Mouse (Mus musculus): ENCODE results near the gene Gpr146. TPM values are rescaled to one million over a fixed set of nuclear protein-coding genes. Genes with fewer than 3 reads are reported as not detected.

The Gpr146 gene
- total and polyA plus RNA-seq, 2 experiments from 2014 or later = 23.0 to 38.2 TPM

DNA sequence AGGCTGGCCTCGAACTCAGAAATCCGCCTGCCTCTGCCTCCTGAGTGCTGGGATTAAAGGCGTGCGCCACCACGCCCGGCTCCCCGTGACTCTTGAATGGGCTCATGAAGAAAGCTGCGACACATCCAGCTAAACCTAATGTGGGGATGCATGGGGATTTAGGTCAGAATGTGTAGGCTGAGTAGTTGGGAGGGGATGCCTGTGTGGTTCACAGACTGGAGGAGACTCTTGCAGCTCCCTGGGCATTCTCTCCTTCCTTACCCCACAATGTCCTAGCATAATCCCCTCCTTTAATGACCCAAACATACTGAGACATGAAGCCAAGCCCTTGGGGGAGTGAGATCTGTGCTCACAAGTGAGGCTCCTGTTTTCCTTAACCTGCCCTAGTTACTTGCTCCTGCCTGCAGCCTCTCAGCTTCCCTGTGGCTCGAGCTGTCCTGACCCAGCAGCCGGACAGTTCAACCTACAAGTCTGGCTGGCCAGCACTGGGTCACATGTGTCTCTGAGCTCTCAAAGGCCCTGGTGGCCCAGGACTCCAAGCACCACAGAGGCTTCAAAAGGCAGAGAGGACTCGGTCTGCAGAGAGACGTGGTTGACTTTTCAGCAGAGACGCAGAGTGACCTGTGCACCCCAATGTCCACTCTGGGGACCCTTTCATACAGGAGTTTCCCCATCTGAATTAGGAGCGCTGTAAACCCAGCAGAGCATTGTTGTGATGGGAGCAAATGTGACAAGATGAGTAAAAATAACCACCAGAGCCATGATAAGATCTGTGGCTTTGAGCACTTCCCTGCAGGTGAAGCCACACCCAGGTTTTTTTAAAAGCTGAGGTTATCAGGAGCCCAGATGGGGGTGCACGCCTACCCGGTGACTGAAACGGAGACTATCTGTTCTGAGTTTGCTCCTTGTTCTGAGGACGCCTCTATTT, 4.4 kb downstream of the Gpr146 start:
- DNase-seq (ENCODE audit: low spot score) = no peak
- ATAC-seq (ENCODE audit: insufficient read depth, low read depth) = no peak

GRCm38 (mm10) chr5:139382760-139383159, 5.3 kb downstream of the Gpr146 start:
- H3K27me3 ChIP-seq (ENCODE audit: control insufficient read depth, insufficient read depth, low read length) = no peaks in the 10 kb centered on the region
- H3K36me3 ChIP-seq (replicated peaks; ENCODE audit: control insufficient read depth, insufficient read depth, low read length) = no peaks in the 10 kb centered on the region
- peak; percentile 96 for DNase-seq (ENCODE audit: low spot score)
- H3K27ac ChIP-seq (ENCODE audit: low read depth) = peak overlapping the region; percentile 99
- H3K4me2 ChIP-seq (ENCODE audit: low read depth, low read length) = peak overlapping the region; percentile 83
- peak overlapping the region; percentile 85 for H3K4me3 ChIP-seq (ENCODE audit: low read depth, low read length)
- peak; percentile 40 for ATAC-seq (ENCODE audit: insufficient read depth, low read depth)
- H3K9me3 ChIP-seq (replicated peaks; ENCODE audit: control insufficient read depth, low read length) = no peaks in the 10 kb centered on the region
- peaks cover 80% of the 10 kb centered on the region for H3K4me1 ChIP-seq (ENCODE audit: control insufficient read depth, insufficient read depth)
- TF ChIP-seq EP300 (IDR thresholded peaks at IDR 0.05; ENCODE audit: low read depth) (peak; percentile 87), CTCF (IDR thresholded peaks at IDR 0.05; ENCODE audit: low read depth) (no peak)
- H3K9ac ChIP-seq (replicated peaks; ENCODE audit: low read depth, low read length) = peak overlapping the region; percentile 46; the same call in 1 of the 2 replicates
- 1% methylated on average over 8 of the region's 8 CpGs for WGBS

More for the DNA sequence above, 4.4 kb downstream of the Gpr146 start:
- peak overlapping the region; percentile 99 for H3K27ac ChIP-seq (ENCODE audit: low read depth)
- H3K36me3 ChIP-seq (replicated peaks; ENCODE audit: control insufficient read depth, insufficient read depth, low read length) = no peaks in the 10 kb centered on the region
- no peaks in the 10 kb centered on the region for H3K9me3 ChIP-seq (replicated peaks; ENCODE audit: control insufficient read depth, low read length)
- peak overlapping the region; percentile 85 for H3K4me3 ChIP-seq (ENCODE audit: low read depth, low read length)
- H3K4me2 ChIP-seq (ENCODE audit: low read depth, low read length) = peak overlapping the region; percentile 83
- H3K27me3 ChIP-seq (ENCODE audit: control insufficient read depth, insufficient read depth, low read length) = no peaks in the 10 kb centered on the region
- peaks cover 81% of the 10 kb centered on the region for H3K4me1 ChIP-seq (ENCODE audit: control insufficient read depth, insufficient read depth)
- H3K9ac ChIP-seq (replicated peaks; ENCODE audit: low read depth, low read length) = peak overlapping the region; percentile 46
- TF ChIP-seq EP300 (IDR thresholded peaks at IDR 0.05; ENCODE audit: low read depth) = no peak
- no peak for TF ChIP-seq CTCF (IDR thresholded peaks at IDR 0.05; ENCODE audit: low read depth)
- WGBS = 42% methylated on average over 16 of the region's 18 CpGs

DNA sequence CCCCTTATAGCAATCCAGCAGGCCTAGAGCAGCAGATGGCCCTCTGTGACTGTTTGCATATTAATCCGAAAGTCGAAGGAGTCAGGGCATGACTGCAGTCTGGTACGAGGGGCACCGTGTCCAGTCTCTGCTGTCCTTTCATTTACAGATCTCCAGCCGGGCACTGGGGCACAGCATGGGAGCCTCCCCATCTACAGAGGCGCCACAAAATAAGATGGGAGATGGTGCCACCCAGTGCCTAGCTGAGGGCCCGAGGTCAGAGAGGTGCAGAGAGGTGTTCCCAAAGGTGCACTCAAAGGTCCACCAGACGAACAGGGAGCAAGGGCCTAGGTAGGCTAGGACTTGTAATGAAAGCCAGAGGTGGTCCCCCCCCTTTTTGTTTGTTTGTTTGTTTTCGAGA, 5.7 kb downstream of the Gpr146 start:
- Histone ChIP-seq H3K9ac (replicated peaks; ENCODE audit: low read depth, low read length) (no peak overlapping the region), H3K9me3 (replicated peaks; ENCODE audit: control insufficient read depth, low read length) (no peaks in the 10 kb centered on the region), H3K27ac (ENCODE audit: low read depth) (peak overlapping the region; percentile 99), H3K4me3 (ENCODE audit: low read depth, low read length) (no peak overlapping the region), H3K36me3 (replicated peaks; ENCODE audit: control insufficient read depth, insufficient read depth, low read length) (no peaks in the 10 kb centered on the region), H3K4me2 (ENCODE audit: low read depth, low read length) (peak overlapping the region; percentile 83), H3K27me3 (ENCODE audit: control insufficient read depth, insufficient read depth, low read length) (no peaks in the 10 kb centered on the region), H3K4me1 (ENCODE audit: control insufficient read depth, insufficient read depth) (peaks cover 79% of the 10 kb centered on the region)
- 49% methylated on average over 9 of the region's 9 CpGs for WGBS
- DNase-seq (ENCODE audit: low spot score) (no peak), ATAC-seq (ENCODE audit: insufficient read depth, low read depth) (no peak)
- no peak for TF ChIP-seq EP300 (IDR thresholded peaks at IDR 0.05; ENCODE audit: low read depth)
- no peak for TF ChIP-seq CTCF (IDR thresholded peaks at IDR 0.05; ENCODE audit: low read depth)

GRCm38 (mm10) chr5:139384531-139384930, 7.0 kb downstream of the Gpr146 start:
- Histone ChIP-seq H3K4me3 (ENCODE audit: low read depth, low read length) (no peak overlapping the region), H3K4me2 (ENCODE audit: low read depth, low read length) (peak overlapping the region; percentile 22; the same call in 1 of the 2 replicates), H3K4me1 (ENCODE audit: control insufficient read depth, insufficient read depth) (peaks cover 79% of the 10 kb centered on the region), H3K27ac (ENCODE audit: low read depth) (peak overlapping the region; percentile 77), H3K36me3 (replicated peaks; ENCODE audit: control insufficient read depth, insufficient read depth, low read length) (no peaks in the 10 kb centered on the region), H3K9me3 (replicated peaks; ENCODE audit: control insufficient read depth, low read length) (no peaks in the 10 kb centered on the region), H3K27me3 (ENCODE audit: control insufficient read depth, insufficient read depth, low read length) (no peaks in the 10 kb centered on the region), H3K9ac (replicated peaks; ENCODE audit: low read depth, low read length) (no peak overlapping the region)
- ATAC-seq (ENCODE audit: insufficient read depth, low read depth) = peak; percentile 31
- 12% methylated on average over 10 of the region's 10 CpGs for WGBS
- TF ChIP-seq CTCF (IDR thresholded peaks at IDR 0.05; ENCODE audit: low read depth) (0 out of 2 replicates have a peak, but pooled peaks have one; percentile 1), EP300 (IDR thresholded peaks at IDR 0.05; ENCODE audit: low read depth) (0 out of 2 replicates have a peak, but pooled peaks have one; percentile 36)
- DNase-seq (ENCODE audit: low spot score) = peak; percentile 86

DNA sequence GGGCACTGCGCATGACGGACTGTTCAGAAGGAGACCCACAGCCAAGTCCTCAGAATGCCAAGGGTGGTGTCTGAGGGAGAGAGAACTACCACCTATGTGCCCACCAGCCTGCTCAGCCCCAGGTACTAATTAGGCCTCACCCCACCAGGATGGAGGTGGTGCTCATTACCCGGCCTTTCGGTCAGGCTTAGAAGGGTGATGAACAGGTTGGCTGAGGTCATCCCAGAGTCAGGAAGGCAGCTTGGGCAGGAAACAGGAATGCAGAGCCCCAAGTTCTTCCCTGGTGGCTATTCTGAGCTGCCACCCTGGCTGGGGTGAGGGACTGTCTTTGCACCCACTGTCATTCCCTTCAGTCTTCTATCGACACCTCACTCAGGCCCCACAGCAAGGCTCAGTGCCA, 8.6 kb downstream of the Gpr146 start:
- ATAC-seq (ENCODE audit: insufficient read depth, low read depth) = no peak
- no peak overlapping the region for H3K27ac ChIP-seq (ENCODE audit: low read depth)
- no peak overlapping the region for H3K4me3 ChIP-seq (ENCODE audit: low read depth, low read length)
- no peaks in the 10 kb centered on the region for H3K9me3 ChIP-seq (replicated peaks; ENCODE audit: control insufficient read depth, low read length)
- no peaks in the 10 kb centered on the region for H3K27me3 ChIP-seq (ENCODE audit: control insufficient read depth, insufficient read depth, low read length)
- DNase-seq (ENCODE audit: low spot score) = no peak
- H3K36me3 ChIP-seq (replicated peaks; ENCODE audit: control insufficient read depth, insufficient read depth, low read length) = no peaks in the 10 kb centered on the region
- 93% methylated on average over 5 of the region's 5 CpGs for WGBS
- no peak for TF ChIP-seq EP300 (IDR thresholded peaks at IDR 0.05; ENCODE audit: low read depth)
- TF ChIP-seq CTCF (IDR thresholded peaks at IDR 0.05; ENCODE audit: low read depth) = no peak
- H3K9ac ChIP-seq (replicated peaks; ENCODE audit: low read depth, low read length) = no peak overlapping the region
- H3K4me2 ChIP-seq (ENCODE audit: low read depth, low read length) = no peak overlapping the region
- peaks cover 85% of the 10 kb centered on the region for H3K4me1 ChIP-seq (ENCODE audit: control insufficient read depth, insufficient read depth)

All from heart, postnatal 0 days (tissue).